Mouse (Mus musculus): ENCODE data around the gene Dyrk1b. TPM values are rescaled to one million over a fixed set of nuclear protein-coding genes. Genes with fewer than 3 reads are reported as not detected.

Gene Dyrk1b
- total RNA-seq, 2 experiments from 2014 or later: 3.1 to 8.7 TPM

Other genes starting within 250 kb of the Dyrk1b start
- gene Zfp780b, start 200.3 kb upstream of the Dyrk1b start, total RNA-seq (2014; fragmentation: Nextera tagmentation): 16.0 and 18.9 TPM in 2 replicates
- 6.4 and 10.6 TPM in 2 replicates for gene Zfp780b, start 200.3 kb upstream of the Dyrk1b start, total RNA-seq (2017)
- 6.3 and 8.5 TPM in 2 replicates for gene Zfp850, start 165.4 kb upstream of the Dyrk1b start, total RNA-seq (2014; fragmentation: Nextera tagmentation)
- 16.5 and 28.9 TPM in 2 replicates for gene Zfp850, start 165.4 kb upstream of the Dyrk1b start, total RNA-seq (2017)
- gene Psmc4, start 129.4 kb upstream of the Dyrk1b start, total RNA-seq (2014; fragmentation: Nextera tagmentation): 170 and 195 TPM in 2 replicates
- 153 and 178 TPM in 2 replicates for gene Psmc4, start 129.4 kb upstream of the Dyrk1b start, total RNA-seq (2017)
- not detected in 2 replicates for gene Fcgbp, start 108.2 kb upstream of the Dyrk1b start, total RNA-seq (2014; fragmentation: Nextera tagmentation)
- not detected in 2 replicates for gene Fcgbp, start 108.2 kb upstream of the Dyrk1b start, total RNA-seq (2017)
- not detected in 2 replicates for gene 9530053A07Rik, start 50.0 kb upstream of the Dyrk1b start, total RNA-seq (2014; fragmentation: Nextera tagmentation)
- gene 9530053A07Rik, start 50.0 kb upstream of the Dyrk1b start, total RNA-seq (2017): not detected in 2 replicates
- gene Fbl, start 9.8 kb upstream of the Dyrk1b start, total RNA-seq (2014; fragmentation: Nextera tagmentation): 328 and 406 TPM in 2 replicates
- 265 and 312 TPM in 2 replicates for gene Fbl, start 9.8 kb upstream of the Dyrk1b start, total RNA-seq (2017)
- gene Eid2, start 88.4 kb downstream of the Dyrk1b start, total RNA-seq (2014; fragmentation: Nextera tagmentation): 2.2 and 4.2 TPM in 2 replicates
- gene Eid2, start 88.4 kb downstream of the Dyrk1b start, total RNA-seq (2017): 2.0 and 2.9 TPM in 2 replicates
- 2.1 and 2.9 TPM in 2 replicates for gene Eid2b, start 98.3 kb downstream of the Dyrk1b start, total RNA-seq (2014; fragmentation: Nextera tagmentation)
- 0.38 and 1.4 TPM in 2 replicates for gene Eid2b, start 98.3 kb downstream of the Dyrk1b start, total RNA-seq (2017)
- not detected in 2 replicates for gene Selenov, start 111.7 kb downstream of the Dyrk1b start, total RNA-seq (2014; fragmentation: Nextera tagmentation)
- gene Selenov, start 111.7 kb downstream of the Dyrk1b start, total RNA-seq (2017): not detected in 2 replicates
- 0.45 TPM in 1 of 2 replicates, not detected in the other for gene Dll3, start 122.8 kb downstream of the Dyrk1b start, total RNA-seq (2014; fragmentation: Nextera tagmentation)
- not detected in 2 replicates for gene Dll3, start 122.8 kb downstream of the Dyrk1b start, total RNA-seq (2017)
- 77.5 and 91.2 TPM in 2 replicates for gene Timm50, start 132.6 kb downstream of the Dyrk1b start, total RNA-seq (2014; fragmentation: Nextera tagmentation)
- 31.5 and 66.9 TPM in 2 replicates for gene Timm50, start 132.6 kb downstream of the Dyrk1b start, total RNA-seq (2017)
- 87.6 and 113 TPM in 2 replicates for gene Supt5, start 159.3 kb downstream of the Dyrk1b start, total RNA-seq (2014; fragmentation: Nextera tagmentation)
- 68.5 and 79.4 TPM in 2 replicates for gene Supt5, start 159.3 kb downstream of the Dyrk1b start, total RNA-seq (2017)
- 3,991 and 4,625 TPM in 2 replicates for gene Rps16, start 171.2 kb downstream of the Dyrk1b start, total RNA-seq (2014; fragmentation: Nextera tagmentation)
- 881 and 1,091 TPM in 2 replicates for gene Rps16, start 171.2 kb downstream of the Dyrk1b start, total RNA-seq (2017)
- gene Plekhg2, start 193.1 kb downstream of the Dyrk1b start, total RNA-seq (2014; fragmentation: Nextera tagmentation): 4.1 and 7.7 TPM in 2 replicates
- 0.19 and 2.3 TPM in 2 replicates for gene Plekhg2, start 193.1 kb downstream of the Dyrk1b start, total RNA-seq (2017)
- 13.4 and 15.3 TPM in 2 replicates for gene Zfp36, start 200.8 kb downstream of the Dyrk1b start, total RNA-seq (2014; fragmentation: Nextera tagmentation)
- gene Zfp36, start 200.8 kb downstream of the Dyrk1b start, total RNA-seq (2017): 26.9 and 33.7 TPM in 2 replicates
- 22.3 and 28.9 TPM in 2 replicates for gene Med29, start 213.2 kb downstream of the Dyrk1b start, total RNA-seq (2014; fragmentation: Nextera tagmentation)
- 9.9 and 16.0 TPM in 2 replicates for gene Med29, start 213.2 kb downstream of the Dyrk1b start, total RNA-seq (2017)
- 65.0 and 84.6 TPM in 2 replicates for gene Paf1, start 213.5 kb downstream of the Dyrk1b start, total RNA-seq (2014; fragmentation: Nextera tagmentation)
- 129 and 149 TPM in 2 replicates for gene Paf1, start 213.5 kb downstream of the Dyrk1b start, total RNA-seq (2017)